Mouse (Mus musculus): ENCODE results near the gene Ndufs7.
"Not testable (repeated sequence)": the region's sequence is repeated elsewhere in the genome, so short reads cannot be mapped to it uniquely, and the experiment has no call there.

Ndufs7 gene

GRCm38 (mm10) chr10:80248971-80249640, at the start of gene Ndufs7:
TSS of gene Ndufs7 (plus strand) at chr10:80249121.
- DNase-seq (ENCODE audit: low spot score), result peak; percentile 97

DNA sequence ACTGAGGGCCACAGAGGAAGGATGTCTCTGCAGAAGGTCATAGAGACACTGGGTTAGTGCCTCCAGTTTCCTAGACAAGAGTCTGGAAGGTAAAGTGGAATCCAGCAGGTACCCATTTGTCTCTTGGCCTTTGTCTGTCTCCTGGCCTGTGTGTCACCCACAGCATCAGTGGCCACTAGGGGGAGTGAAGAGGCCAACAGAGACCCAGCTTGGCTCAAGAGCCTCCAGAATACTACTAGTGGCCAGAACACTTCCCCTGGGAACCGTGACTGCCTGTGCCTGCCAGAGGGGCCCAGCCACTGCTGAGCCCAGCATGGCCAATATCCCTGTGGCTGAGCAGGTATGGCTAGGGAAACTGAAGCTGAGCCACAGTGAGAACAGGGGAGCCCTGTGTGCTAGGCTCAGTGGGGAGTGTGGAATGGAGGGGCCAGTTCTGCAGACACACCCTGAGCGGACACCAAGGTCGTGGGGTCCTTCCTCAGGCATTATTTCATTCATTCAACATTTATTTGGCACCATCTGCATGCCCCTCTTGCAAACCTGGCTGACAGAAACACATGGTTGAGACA, 49.4 kb upstream of the Ndufs7 start:
- DNase-seq (ENCODE audit: low spot score), result peak; percentile 76

GRCm38 (mm10) chr10:80200485-80200884, 48.4 kb upstream of the Ndufs7 start:
- DNase-seq (ENCODE audit: low spot score), result no peak

GRCm38 (mm10) chr10:80204055-80204454, 44.9 kb upstream of the Ndufs7 start:
- no peak for DNase-seq (ENCODE audit: low spot score)

DNA sequence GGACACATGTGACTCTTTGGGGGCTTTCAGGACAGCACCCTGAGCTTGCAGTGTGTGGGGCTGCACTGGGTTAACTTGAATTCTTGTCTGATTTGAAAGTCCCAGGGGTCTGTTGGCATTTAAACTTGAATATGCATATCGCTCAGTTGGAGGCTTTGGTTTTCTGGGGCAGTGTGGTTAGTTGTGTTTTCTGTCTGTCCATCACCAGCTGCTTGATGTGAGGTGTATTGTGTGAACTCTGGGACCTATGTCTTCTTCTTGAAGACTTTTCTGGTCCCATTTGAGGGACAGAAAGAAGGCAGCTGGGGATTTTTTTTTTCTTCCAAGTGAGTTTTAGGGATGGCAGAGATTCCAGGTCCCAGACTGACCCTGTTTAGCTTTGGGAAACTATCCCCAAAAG, 41.7 kb upstream of the Ndufs7 start:
- DNase-seq (ENCODE audit: low spot score), result no peak

GRCm38 (mm10) chr10:80207676-80208075, 41.2 kb upstream of the Ndufs7 start:
- DNase-seq (ENCODE audit: low spot score), result no peak

- no peak for DNase-seq (ENCODE audit: low spot score)
These were observed 40.7 kb upstream of the Ndufs7 start for GRCm38 (mm10) chr10:80208248-80208647.

DNA sequence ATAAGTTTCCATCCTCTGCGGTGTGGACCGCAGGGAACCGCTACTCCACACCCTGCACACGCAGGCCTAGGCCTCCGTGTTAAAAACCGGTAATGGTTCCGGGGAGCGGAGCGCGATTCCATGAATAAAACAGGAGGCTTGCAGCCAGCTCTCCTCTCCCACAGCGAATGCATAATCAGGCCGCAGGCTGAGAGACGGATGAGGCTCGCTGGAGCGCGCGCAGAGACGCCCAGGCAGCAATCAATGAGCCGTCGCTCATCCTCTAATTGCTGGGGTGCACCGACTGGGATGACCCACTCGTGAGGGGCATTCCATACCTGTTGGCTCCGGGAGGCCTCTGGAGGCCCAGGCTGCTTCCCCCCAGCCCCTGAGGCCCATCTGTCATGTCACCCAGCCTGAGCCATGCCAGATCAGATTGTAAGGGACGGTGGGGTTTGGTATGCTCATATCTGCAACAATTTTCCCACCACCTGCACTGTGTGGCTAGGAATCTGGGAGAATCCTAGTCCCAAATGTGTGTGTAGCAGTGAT, 40.0 kb upstream of the Ndufs7 start:
- DNase-seq (ENCODE audit: low spot score), result no peak

DNA sequence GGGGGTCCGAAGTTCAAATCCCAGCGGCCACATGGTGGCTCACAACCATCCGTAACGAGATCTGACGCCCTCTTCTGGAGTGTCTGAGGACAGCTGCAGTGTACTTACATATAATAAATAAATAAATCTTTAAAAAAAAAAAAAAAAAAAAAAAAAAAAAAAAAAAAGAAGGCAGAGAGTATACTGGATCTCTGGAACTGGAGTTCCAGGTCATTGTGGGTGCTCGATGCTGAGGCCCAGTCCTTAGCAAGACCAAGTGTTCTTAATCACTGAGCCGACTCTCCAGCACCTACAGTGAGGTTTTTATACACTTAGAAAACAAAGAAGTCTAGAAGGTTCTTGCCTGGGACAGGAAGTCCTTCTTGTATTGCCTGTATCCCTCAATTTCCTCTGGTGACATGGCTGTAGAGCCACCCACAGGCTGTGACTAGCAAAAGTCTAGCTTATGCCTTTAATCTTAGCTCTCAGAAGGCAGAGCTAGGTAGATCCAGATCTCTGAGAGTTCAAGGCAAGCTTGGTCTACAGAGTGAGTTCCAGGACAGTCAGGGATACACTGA, 37.3 kb upstream of the Ndufs7 start:
- DNase-seq (ENCODE audit: low spot score), result peak; percentile 38

DNA sequence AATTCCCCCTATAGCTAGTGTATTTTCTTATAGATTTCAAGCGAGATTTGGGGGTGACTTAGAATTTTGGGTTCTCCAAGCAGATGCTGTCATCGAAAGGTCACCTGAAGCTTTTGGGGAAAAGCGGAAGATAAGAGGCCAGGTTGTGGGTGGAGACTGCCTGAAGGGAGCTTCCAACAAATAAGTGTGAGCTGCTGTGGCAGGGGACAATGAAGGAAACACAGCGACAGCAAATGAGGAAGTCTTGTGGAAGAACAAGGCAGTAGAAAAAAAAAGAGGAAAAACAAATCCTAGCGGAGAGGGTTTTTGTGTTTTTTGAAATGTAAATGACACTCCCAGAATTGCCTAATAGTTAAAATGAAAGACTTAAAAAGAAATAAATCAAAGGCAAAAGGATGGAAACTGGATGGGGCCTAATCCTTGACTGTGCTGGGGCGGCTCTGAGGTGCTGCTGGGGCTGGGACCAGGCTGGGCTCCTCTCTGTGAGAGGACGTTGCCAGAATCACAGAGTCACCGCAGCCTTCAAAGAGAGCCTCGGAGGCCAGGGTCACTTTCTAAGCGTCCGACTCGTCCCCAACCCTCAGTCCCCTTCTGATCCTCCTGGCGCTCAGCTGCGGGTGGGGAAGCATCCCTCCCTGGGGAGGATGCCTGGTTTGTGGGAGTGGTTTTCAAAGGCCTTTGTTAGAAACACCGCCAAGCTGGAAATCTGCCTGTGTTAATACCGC, 33.7 kb upstream of the Ndufs7 start:
- DNase-seq (ENCODE audit: low spot score), result no peak

DNA sequence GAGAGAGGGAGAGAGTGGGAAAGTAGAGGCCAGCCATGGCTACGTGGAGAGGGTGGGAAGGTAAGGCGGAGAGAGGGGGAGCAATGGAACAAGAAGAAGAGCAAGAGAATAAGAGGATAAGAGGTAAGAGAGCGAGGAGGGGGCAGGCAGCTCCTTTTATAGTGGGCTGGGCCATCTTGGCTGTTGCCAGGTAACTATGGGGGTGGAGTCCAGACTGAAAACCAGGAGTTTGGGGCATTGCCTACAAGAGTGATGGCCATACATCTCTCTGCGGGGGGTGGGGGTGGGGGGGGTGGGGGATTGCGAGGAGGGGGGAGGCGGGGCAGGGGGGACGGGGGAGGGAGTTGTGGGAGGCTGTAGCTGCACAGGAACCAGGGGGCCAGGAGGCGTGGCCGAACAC, 28.2 kb upstream of the Ndufs7 start:
- no peak for DNase-seq (ENCODE audit: low spot score)

- not testable (repeated sequence) for DNase-seq (ENCODE audit: low spot score)
These were observed 25.8 kb upstream of the Ndufs7 start for GRCm38 (mm10) chr10:80223137-80223536.

- no peak for DNase-seq (ENCODE audit: low spot score)
These were observed 22.9 kb upstream of the Ndufs7 start for GRCm38 (mm10) chr10:80226071-80226415.

- peak; percentile 97 for DNase-seq (ENCODE audit: low spot score)
These were observed 22.3 kb upstream of the Ndufs7 start, which contains the start of gene Mum1 for GRCm38 (mm10) chr10:80226416-80227165. TSS of gene Mum1 (plus strand) at chr10:80226434.

DNA sequence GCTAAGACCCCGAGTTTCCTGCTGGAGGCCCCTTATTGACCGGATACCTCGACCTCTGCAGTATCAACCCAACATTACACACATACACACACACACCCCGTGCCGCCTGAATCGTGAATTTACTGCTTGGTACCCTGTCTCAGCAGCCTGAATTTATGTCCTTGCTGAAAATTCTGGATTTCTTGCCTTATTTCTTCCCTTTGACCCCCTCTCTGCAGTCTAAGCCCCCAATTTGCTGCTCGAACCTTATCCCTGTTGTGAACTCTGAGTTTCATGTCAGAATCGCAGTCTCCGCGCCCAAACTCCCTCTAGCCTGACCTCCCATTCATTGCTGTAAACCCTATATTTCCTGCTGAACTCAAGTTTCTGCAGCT, 21.8 kb upstream of the Ndufs7 start:
- no peak for DNase-seq (ENCODE audit: low spot score)

- DNase-seq (ENCODE audit: low spot score), result no peak
These were observed 20.8 kb upstream of the Ndufs7 start for GRCm38 (mm10) chr10:80227877-80228775.

DNA sequence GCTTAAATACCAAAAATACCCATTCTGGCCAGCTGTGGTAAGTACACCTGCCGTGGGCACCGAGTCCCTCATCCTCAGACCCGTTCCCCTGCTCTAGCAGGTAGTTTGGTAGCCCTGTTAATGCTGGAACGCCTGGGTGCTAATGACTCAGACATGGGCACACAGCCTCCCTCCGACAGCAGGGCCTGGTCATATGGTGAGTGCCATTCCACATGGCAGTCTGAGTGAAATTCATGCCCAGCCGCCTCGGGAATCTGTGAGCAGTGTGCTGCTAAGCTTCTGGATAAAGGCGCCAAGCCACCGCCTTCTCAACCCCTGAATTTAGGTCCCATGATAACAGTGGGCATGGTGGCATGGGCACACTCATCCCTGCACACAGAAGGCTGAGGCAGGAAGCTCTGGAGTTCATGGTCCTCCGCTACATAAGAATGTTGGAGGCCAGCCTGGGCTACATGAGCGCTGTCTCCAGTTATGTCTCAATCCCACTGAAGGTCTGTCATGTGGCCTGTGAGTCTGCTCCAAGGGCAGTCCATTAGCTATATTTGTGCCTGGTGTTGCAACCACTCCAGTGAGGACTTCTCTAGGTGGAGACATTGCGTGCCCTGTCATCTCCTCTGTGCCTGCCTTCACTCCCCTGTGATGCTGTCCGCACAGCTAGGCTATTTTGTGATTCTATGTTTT, 12.6 kb upstream of the Ndufs7 start:
- no peak for DNase-seq (ENCODE audit: low spot score)

DNA sequence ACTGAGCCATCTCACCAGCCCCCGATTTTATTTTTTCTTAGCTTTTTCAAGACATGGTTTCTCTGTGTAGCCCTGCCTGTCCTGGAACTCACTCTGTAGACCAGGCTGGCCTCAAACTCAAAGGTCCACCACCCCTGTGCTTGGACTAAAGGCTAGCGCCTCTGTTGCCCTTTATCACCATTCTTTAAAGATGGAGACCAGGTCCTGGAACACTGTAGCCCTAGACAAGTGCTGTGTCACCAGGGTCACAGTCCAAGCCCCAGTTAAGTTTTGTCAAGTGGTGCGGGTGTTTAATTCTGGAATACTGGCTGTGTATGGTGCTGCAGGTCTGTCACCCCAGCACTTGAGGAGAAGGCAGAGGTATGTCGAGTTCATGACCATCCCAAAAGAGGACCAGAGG, 11.9 kb upstream of the Ndufs7 start:
- no peak for DNase-seq (ENCODE audit: low spot score)

DNA sequence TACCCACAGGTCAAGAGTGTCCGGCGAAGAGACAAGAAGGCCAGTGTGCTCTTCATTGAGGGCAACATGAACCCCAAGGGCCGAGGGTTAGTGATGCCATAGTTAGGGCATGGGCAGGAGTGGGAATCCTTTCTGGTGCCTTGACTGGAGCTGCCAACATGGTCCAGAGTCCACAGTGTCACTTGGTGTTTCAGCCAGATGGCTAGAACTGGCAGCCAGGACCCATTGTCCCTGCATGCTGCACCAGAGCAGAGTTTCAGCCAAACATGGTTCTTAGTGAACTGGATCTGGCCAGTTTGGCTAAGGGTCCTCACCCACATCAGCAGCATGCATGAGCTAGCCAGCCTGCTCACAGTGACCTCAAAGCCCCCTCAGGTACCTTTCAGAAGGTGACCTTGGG, 10.6 kb upstream of the Ndufs7 start:
- DNase-seq (ENCODE audit: low spot score), result no peak

- no peak for DNase-seq (ENCODE audit: low spot score)
These were observed 9.1 kb upstream of the Ndufs7 start for GRCm38 (mm10) chr10:80239791-80240190.

DNA sequence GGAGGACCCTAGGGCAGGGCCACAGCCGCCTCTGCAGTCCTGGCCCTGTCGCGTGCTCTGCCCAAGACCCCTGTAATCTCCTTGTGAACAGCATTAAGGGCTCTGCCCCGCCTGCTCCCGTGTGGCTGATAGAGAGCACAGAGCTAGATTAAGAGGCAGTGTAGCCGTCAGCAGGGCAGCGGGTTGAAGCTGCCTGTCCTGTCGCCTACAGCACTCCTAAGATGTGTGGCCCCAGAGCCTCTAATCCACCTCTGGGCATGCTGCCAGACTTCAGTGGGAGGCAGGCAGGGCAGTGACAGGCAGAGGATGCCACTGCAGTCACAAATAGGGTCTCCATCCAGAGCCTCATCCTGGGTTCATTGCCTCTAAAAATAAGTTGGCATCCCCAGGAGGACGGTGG, 6.8 kb upstream of the Ndufs7 start:
- no peak for DNase-seq (ENCODE audit: low spot score)

All from T-cell, adult 2 months (primary cell).